Mouse (Mus musculus) adrenal gland, adult (tissue): ENCODE measurements at regions not wholly inside any gene's neighbourhood (a gene's known extent, or its start where the extent isn't known, plus 50 kb on each side); places are given as distances from the start of the nearest gene placed in this dataset.

ENCODE experiments used
- DNase-seq, 2 experiments: peaks; one replicate each; pipeline ENCODE4 v3.0.0; 2022 to 2023; ENCODE audit warnings: low spot score in 1 of 2; ENCODE audit not compliant: inconsistent age in 2 of 2

DNA sequence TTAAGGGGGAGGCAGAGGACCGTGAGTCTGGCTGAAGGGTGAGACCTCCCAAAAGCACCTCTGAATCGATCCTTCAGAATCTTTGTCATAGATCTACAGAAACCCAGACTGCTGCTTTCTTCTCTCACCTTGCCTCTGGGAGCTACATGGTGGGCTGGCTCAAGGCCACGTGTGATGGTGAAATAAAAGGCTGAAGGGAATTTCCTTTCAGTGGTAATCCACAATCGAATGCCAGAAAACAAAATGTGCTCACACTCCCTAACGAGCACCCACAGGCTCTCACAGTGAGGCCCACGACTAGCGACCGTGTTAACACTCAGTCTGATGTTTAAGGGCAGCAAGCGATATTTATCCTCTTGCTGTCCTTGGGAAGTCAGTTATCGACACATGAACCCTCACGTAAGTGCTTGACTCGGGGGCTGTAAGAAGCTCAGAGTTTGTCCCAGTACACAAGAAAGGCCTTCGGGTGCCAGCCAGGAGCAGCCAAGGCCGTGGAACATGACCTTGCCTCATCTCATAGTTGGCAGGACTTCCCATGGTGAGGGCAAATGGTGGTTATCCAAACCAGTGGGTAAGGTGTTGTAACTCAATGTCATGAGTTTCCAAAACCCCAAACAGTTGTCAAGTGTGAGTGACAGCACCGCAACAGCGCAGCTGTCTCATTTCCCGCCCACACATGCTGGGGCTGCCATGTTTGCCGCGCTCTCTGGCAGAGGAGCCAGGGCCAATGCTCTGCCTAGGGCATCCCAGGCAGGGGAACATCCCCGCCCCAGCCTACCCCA, 221.0 kb upstream of the Ankrd55 start:
- peak; percentile 90 to 95 for DNase-seq

DNA sequence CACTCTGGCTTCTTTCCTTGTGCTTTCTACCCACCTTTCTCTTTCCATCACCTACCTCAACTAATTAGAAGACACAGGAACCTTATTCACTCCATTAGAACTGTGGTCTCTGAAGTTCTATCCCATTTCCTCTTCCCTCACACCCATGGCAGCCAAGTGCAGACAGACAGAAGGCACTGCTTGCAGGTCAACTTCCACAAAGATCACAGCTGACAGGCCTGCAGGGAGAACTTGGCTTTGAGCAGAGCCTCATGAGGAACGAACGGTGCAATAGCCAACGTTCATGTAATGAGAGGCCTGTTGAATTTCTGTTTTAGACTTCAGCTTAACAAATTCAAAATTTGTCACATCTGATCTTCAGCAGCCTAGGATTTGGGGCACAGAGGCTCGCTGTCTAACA, 217.5 kb upstream of the Ankrd55 start:
- no peak for DNase-seq

DNA sequence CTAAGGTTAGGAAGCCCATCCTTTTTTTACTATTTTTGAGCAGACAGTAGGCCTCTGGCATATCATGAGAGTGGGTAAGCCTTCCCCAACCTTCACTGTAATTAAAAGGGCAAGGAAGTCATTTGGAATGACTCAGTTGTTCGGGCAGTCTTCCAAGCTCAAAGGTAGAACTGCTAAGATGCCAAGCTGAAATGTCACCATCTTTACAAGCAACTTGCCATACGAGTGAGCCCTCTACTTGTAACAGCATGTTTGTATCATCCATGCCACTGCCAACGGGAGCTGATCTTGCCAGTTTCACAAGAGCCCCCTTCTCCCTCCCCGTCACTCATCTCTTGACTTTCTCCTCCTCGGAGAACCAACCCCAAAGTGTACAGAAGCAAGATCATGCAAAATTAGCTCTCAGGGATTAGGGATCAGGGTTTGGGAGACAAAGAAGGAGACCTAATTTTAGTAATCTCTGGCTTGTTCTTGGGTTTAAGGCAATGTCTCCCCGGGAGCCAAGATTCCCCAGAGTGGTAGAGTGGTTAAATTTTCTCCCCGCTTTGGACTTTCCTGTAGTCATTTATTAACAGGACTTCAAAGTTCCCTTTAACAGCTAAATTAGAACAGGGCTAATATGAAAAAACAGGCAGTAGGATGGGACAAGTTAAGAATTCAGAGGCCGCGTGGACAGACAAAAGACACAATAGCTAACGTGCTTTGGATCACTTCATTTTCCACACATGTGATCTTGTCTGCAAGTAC, 216.9 kb upstream of the Ankrd55 start:
- DNase-seq = peak; percentile 70 to 90

DNA sequence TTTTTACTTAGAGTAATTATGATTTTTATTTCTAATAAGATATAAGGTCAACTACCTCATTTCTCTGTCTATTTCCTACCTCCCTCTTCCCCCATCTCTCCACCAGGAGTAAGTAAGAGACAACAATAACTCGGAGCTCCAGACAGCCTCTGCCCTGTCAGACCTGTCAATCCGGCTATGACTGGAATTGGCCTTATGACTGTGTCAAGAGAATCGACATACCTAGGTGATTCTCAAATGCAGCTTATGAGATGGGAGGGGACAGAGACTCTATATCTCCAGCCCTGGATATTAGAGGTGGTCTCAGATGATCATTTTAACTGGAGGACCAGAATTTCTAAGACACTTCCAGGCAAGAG, 216.3 kb upstream of the Ankrd55 start:
- DNase-seq = no peak

DNA sequence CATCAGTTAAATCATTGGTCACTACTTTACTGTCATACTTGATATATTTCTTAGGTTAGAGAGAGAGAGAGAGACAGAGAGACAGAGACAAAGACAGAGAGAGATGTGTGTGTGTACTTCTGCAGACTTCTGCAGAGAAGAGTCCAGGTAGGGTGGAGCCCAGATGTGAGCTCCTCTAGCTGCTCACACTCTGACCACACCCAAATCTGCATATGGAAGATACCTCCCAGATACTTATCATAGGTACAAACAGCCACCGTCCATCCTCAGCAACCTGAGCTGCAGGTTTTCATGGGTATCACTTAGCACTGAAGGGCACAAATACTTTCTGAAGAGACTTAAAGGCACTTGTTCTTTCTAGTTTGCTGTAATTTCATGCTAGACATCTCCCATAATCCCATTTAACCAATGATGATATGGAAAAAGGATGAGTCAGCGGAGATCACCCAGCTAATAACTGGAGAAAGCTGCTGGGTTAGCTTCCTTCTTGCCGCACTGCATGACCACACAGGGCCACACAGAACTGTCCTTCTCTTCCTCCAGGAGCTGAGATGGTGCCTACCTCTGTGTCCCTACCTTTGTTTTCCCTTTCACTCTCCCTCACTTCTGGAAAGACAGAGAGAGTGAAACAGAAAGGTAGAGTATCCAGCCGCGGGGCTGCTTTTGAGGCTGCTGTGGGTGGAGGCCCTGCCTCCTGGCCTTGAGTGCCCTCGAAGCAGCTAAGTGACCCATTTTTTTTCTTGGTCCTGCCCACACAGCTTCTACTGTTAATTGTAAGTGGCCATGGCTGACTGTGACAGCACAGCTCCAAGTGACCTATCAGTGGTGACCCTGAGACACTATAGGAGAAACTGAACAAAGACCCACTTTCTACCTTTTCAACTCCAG, 214.5 kb upstream of the Ankrd55 start:
- DNase-seq = peak; percentile 66 to 86

DNA sequence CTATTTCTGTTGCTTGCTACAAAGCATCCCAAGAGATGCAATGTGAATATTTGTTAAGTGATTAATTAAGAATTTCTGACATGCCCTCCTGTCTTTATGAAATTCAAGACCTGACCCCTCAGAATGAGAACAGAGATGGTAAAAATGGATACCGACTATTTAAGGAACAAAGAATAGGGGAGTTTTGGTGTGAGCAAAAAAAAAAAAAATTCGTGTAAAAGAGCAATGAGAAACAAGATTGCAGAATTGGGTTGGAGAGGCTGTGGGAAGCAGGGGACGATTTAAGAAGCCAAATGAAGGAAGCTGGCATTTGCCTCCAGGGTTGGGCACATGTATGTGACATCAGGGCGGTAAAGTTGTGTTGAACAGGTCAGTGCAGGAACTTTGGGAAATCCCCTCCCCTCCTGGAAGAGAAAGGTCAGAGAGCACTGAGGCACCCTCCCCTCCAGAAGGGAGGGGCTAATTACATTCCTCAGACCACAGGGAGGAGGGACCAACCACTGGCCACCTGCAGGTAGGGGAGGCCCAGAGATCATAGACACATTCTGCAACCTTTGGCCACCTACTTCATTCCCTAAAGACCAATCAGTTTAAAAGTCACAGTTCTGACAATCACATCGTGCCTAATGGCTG, 212.3 kb upstream of the Ankrd55 start:
- DNase-seq = no peak

DNA sequence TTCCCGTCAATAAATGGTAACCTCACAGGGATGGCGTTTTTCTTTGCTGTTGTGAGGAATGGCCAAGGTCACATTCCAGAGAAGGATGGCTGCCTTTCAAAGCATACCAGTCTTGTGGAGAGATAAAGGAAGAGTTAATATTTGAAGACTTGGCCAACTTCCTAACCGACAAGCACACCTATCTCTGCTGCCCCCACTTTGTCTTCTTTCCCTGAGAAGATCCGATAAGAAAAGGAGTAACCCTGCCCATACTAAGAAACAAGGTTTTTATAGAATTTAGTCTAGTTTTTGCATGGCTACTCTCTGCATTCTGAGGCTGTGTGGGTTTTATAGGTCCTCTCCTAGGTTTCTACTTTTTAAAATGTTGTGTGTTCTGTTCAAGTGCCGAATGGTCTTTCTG, 210.2 kb upstream of the Ankrd55 start:
- no peak for DNase-seq

DNA sequence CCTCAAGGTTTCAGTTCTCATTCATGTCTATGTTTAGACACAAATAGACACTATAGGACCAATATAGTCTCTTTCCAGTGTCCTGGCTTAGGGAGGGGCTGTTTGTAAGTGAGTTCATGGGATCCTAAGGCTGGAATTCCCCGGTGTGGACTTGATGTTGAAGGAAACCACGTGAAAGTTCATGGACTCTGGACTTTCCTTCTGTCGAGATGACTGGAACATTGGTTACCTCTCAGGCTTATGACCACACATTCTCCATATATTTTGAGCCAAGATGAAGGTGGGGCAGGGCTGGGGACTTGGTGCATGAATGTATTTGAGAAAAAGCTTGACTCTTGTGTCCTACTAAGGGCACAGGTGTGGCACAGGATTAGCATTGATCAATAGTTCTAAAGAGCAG, 206.3 kb upstream of the Ankrd55 start:
- DNase-seq = no peak

DNA sequence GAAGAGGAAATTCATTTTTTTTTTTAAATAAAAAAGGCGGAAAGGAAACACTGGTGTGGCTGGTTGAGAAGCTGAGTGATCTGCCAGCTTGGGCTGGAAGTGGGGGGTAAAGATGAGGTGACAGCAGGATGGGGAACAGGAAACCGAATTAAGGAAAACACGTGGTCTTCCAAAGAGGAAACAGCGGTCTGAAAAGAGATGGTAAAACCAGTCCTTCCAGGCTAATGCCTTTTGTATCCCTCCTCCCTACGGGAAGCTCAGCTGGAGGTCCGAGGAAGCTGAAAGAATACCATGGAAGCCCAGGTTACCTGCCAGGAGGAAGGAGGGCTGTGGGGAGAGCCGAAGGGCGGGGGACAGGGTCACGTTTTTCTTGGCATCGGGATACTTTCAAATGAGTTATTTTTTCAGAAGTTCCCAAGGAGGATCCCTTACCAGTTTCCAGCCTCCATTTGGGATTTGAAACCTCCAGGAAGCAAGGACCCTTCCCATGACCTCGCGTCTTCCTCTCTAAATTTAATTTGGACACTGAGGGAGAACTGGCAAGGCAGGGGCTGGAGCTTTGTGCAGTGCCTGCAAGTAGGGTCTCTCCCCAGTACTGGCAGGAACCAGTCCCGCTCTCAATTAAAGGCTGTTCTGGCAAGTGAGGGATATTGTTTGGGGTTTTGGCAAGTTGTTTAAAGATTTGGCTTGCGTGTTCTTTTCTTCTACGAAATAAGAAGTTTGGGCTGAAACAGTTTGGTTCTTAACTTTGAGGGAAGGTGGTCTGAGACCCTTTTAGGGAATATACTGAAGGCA, 203.6 kb upstream of the Ankrd55 start:
- DNase-seq = peak in 1 of 2 experiments; percentile 61

DNA sequence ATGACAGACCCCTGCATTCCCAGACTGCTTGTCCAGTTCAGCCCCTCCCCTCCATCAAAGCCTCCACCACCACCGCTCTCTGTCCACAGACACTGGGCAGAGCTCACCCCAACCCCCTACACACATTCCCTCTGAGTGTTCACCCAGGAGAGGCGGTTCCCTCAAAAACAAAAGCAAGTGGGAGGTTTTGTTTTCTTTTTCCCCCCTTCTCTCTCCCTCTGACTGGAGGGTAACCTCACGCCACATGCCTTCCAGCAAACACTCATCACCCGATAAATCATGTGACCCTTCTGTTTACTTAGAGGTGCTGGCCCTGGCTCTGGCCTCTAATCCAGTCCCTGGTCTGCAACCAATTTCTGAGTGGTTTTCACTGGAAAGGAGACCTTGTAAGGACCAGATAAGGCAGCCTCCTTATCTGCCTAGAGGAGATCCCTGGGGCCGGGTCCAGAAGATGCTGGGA, 199.9 kb upstream of the Ankrd55 start:
- DNase-seq = peak in 1 of 2 experiments; percentile 70

DNA sequence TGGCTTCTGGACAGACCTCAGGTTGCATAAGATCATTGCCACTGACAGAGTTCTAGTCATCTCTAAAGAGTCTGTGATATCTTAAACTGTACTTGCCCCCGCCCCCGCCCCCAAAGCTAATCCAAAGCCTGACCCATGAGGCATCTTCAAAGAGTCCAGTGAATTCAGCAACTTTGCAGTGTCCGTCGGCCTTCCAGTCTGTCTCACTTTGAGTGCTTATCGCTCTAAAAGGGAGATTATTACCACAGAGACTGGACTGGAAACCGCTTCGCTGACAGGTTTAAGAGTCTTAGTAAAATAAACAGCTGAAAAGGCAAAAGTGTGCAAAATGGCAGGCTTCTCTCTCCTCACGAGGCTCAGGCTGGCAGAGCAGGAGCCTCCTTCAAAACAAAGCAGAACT, 197.5 kb upstream of the Ankrd55 start:
- no peak for DNase-seq

DNA sequence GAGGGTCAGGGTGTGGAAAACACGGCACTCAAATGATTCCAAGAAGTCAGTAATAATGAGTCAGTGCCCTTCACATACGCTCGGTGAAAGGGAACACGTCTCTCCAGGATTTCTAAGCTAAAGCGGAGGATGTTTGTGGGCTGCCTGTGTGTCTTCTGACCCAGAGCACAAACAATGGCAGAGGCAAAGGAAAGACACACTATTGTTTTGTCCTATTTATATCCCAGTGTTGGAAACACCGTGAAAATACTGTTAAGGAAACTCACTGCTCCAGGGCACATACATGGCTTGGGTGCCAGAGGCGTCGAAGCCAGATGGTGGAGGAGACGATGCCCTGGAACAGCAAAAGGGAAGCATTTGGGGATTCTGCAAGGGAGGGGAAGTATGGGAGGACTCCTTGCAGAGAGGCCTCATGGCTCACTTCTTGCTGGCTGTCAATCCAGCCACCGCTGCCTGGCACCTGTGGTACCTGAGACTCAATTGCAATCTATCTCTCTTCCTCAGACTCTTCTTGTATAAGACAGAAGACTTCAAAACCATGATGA, 192.6 kb upstream of the Ankrd55 start:
- DNase-seq = no peak

DNA sequence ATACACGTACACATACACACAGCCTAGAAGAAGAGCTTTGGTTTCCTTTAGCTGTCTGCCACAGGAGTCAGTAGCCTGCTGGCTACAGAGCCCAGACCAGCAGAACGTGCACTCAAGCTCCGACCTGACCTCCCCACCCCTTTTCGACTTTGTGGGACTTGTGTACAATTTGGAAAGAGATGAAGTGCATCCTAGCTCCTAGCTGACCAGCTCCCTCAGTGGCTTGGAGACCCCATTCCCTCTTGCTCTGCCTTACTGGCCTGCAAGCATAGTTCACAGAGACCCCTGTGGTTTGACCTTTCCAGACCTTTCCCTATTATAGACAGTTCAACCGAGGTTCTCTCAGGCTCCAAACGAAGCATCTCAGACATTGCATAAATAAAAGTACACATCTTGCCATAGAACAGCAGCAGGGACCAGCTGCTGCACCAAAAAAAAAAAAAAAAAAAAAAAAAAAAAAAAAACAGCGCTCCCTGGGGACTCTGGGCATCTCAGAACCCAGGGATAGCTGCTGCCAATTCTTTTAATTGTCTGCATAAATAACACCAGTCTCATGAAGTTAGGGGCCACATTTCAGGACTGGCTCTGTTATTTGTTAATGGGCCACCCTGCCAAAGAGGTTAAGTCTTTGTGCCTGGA, 188.2 kb upstream of the Ankrd55 start:
- peak in 1 of 2 experiments; percentile 45 for DNase-seq

DNA sequence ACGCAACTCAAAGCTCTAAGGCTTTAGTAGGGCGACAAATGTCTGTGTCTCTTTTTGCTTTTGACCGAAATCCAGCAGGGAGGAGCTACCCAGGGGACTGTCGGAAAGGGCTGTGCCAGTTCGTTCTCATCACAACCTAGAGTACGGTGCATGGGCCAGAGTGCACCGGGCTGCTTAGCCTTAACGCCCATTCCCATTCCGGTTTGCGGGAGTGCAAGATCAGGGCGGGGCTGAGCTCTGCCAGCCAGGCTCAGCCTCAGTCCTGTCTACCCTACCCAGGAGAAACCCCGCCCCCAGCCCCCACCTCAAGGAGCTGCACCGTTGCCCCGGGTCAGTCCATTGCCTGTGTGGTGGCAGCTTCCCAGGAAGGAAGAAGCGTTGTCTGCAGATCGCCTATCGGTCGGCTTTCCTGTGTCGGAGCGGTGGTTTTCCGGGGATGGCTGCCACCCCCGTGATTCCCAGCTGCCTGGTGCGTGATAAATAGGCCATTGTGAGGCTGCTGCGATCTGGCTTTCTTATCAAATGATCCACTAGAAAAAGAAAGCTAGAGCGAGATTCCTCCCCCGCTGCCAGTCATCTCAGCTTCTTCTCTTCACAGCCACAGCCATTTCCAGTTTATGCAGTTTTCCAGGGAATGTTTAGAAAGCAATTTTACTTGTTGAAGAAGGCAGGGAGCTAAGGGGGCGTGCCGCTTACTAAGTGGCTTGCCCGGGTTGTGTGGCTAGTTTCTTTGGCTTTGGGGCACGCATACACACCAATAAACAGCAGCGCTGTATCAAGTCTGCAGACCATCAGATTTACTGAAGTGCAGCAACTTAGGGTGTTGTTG, 187.4 kb upstream of the Ankrd55 start:
- peak; percentile 79 to 91 for DNase-seq

DNA sequence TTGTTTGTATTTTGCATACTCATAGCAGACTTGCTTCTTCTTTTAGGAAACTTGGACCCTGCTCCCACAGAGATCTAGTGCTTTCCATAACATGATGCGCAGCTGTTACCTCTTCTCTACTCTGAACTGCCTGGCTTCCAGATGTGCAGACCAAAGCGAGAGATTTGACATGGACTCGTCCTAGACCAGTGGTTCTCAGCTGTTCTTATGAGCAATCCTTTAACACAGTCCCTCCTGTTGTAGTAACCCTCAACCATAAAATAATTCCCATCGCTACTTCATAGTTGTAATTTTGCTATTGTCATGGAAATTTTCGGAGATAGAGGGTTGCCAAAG, 186.9 kb upstream of the Ankrd55 start:
- no peak for DNase-seq

DNA sequence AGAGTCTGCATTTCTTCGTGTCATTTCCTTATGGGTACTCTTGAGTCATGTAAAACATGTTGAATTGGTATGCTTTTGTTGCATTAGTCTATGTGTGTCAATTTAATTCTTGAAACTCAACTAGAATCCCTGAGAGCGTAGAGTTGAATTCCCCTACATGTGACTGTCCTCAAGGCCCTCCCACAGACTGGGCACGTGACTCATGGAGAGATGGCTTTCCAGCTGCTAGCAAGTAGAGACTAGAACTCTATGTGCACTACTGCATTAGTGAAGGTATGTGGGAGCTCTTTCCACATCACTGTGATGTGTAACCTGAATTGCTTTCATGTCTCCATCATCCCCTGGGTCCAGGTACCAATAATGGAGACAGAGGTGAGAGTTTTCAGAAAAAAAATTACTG, 182.3 kb upstream of the Ankrd55 start:
- DNase-seq = no peak

DNA sequence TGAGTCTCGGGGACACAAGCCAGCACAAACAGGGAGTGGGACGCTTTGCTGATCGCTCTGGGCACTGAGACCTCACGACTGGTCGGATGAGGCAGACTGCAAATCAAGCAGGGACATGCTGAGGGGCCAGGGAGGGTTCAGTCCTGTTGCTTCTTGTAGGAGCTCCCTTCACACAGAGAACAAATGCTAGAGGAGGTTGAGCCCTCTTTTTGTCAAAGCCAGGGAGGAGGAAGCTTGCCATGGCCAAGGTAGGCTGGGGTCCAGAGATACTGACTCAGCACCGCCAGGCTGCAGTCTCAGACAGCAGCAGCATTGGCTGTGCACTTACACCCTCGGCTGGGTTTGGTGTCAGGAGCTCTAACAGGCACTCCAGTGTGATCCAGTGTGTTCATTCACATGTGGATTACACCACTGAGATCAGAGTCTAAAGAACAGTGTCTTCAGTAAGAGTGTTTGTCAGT, 173.5 kb upstream of the Ankrd55 start:
- DNase-seq = no peak

DNA sequence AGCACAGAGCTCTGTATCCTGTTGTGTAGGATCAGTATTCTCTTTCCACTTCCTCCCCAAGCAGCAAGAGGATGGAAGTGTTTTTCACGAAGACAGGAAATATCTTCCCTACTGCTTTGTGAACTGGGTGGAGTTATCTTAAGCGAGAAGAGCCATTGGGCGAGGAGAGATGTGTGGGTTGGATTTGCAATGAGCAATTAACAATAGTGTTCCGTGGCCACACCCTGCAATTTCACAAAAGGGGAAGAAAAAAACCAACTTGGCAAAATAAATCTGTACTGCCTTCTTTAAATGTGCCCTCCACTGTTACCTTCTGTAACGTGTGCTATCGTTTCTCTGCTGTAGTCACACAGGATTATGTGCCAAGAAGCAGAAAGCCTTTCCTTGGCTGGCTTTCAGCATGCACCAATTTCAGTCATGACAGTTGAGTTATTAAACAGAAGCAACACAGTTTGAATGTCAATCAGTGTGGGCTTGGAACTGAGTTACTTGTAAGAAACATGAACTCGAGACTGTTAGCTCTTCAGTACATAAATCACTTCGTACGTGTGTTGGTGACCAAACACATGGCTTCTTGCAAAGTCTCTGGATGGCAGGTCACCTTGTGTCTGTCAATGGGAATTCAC, 172.0 kb upstream of the Ankrd55 start:
- peak in 1 of 2 experiments; percentile 46 for DNase-seq
